Mouse (Mus musculus): ENCODE measurements around the gene Gm49322.
"Not testable (repeated sequence)": the region's sequence is repeated elsewhere in the genome, so short reads cannot be mapped to it uniquely, and the experiment has no call there.

DNA sequence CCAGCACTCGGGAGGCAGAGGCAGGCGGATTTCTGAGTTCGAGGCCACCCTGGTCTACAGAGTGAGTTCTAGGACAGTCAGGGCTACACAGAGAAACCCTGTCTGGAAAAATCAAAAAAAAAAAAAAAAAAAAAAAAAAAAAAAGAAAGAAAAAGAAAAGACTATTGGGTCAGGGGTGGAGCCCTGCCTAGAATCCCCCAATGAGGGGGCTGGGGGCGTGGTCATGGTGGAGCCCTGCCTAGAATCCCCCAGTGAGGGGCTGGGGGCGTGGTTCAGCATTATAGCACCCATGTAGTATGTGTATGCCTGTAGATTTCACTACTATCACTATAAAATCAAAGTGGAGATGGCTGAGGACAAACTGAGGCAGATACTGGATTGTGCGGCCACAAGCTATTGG, 44.1 kb downstream of the Gm49322 start:
- TF ChIP-seq CTCF (IDR thresholded peaks at IDR 0.05; ENCODE audit: extremely low read depth, insufficient read length, insufficient replicate concordance, low read depth, low read length); POLR2A (IDR thresholded peaks at IDR 0.05; ENCODE audit: low read depth, low read length): not testable (repeated sequence)

Measured in small intestine, adult 2 months (tissue).